8 mouse cellular contexts compared by ENCODE assay signal in genomic region chr4:135292477-135293089, GRCm38 (mm10). TPM values are rescaled to one million over a fixed set of nuclear protein-coding genes. Genes with fewer than 3 reads are reported as not detected.
A peak's percentile ranks its signal among the peaks of the same experiment; 100 is the strongest.
DNase-seq lines count a peak whose midpoint lies in the region; ATAC-seq and TF ChIP-seq lines count a peak whose summit lies in the region.

No protein-coding gene starts in this region.

- H3K27me3 ChIP-seq in heart, embryonic 16.5 days (ENCODE audit: control insufficient read depth, insufficient read depth, low read length) = no peaks in the 10 kb centered on the region
- no peaks in the 10 kb centered on the region for H3K27me3 ChIP-seq in limb, embryonic 13.5 days
- no peaks in the 10 kb centered on the region for H3K27me3 ChIP-seq in neural tube, embryonic 11.5 days (ENCODE audit: control insufficient read depth, insufficient read depth, low read length)

- H3K9me3 ChIP-seq in heart, embryonic 16.5 days (replicated peaks; ENCODE audit: control insufficient read depth, low read length) = no peaks in the 10 kb centered on the region
- H3K9me3 ChIP-seq in limb, embryonic 13.5 days = no peaks in the 10 kb centered on the region
- H3K9me3 ChIP-seq in neural tube, embryonic 11.5 days (ENCODE audit: control insufficient read depth, low read length) = no peaks in the 10 kb centered on the region

- peak overlapping the region; percentile 47 for H3K4me2 ChIP-seq in heart, embryonic 16.5 days (ENCODE audit: low read depth, low read length)
- H3K4me2 ChIP-seq in limb, embryonic 13.5 days (replicated peaks) = peak overlapping the region; percentile 46
- 0 out of 2 replicates have a peak overlapping the region, but pooled peaks have one; percentile 4 for H3K4me2 ChIP-seq in neural tube, embryonic 11.5 days (ENCODE audit: low read depth)

- peak; percentile 56; the same call in 1 of the 2 replicates for ATAC-seq in heart, embryonic 16.5 days (replicated peaks; ENCODE audit: extremely low read depth, insufficient read depth, low FRiP score)
- ATAC-seq in limb, embryonic 13.5 days (ENCODE audit: low FRiP score, low read depth) = peak; percentile 73
- no peak for ATAC-seq in neural tube, embryonic 11.5 days (ENCODE audit: insufficient read depth, low FRiP score, low TSS enrichment)

- peak overlapping the region; percentile 73 for H3K27ac ChIP-seq in layer of hippocampus, adult 2 months
- H3K27ac ChIP-seq in heart, embryonic 16.5 days (ENCODE audit: low read length) = peak overlapping the region; percentile 26; the same call in 1 of the 2 replicates
- peak overlapping the region; percentile 39; the same call in 1 of the 2 replicates for H3K27ac ChIP-seq in limb, embryonic 13.5 days
- no peak overlapping the region for H3K27ac ChIP-seq in neural tube, embryonic 11.5 days (ENCODE audit: low read depth, low read length)

- WGBS in heart, embryonic 16.5 days = 11% methylated on average over 12 of the region's 12 CpGs
- WGBS in limb, embryonic 13.5 days = 6% methylated on average over 12 of the region's 12 CpGs
- 12% methylated on average over 12 of the region's 12 CpGs for WGBS in neural tube, embryonic 11.5 days

- peak overlapping the region; percentile 43; the same call in 1 of the 2 replicates for H3K9ac ChIP-seq in heart, embryonic 16.5 days (ENCODE audit: low read length)
- no peak overlapping the region for H3K9ac ChIP-seq in limb, embryonic 13.5 days
- H3K9ac ChIP-seq in neural tube, embryonic 11.5 days (ENCODE audit: low read length) = 0 out of 2 replicates have a peak overlapping the region, but pooled peaks have one; percentile 11

- no peak overlapping the region for H3K4me3 ChIP-seq in layer of hippocampus, adult 2 months
- no peak overlapping the region; the same call in 1 of the 2 replicates for H3K4me3 ChIP-seq in heart, embryonic 16.5 days (ENCODE audit: low read length)
- H3K4me3 ChIP-seq in limb, embryonic 13.5 days = no peak overlapping the region
- H3K4me3 ChIP-seq in neural tube, embryonic 11.5 days (ENCODE audit: low read depth, low read length) = no peak overlapping the region

- peaks cover 19% of the 10 kb centered on the region for H3K4me1 ChIP-seq in heart, embryonic 16.5 days (ENCODE audit: control insufficient read depth, insufficient read depth, low read length)
- H3K4me1 ChIP-seq in limb, embryonic 13.5 days = peaks cover 20% of the 10 kb centered on the region
- no peaks in the 10 kb centered on the region for H3K4me1 ChIP-seq in neural tube, embryonic 11.5 days (ENCODE audit: control insufficient read depth, insufficient read depth, low read length)

- DNase-seq in layer of hippocampus, adult 2 months (ENCODE audit: low spot score in 2 of 2) = no peak
- DNase-seq in layer of hippocampus, postnatal 36 days = no peak
- DNase-seq in R1 (ENCODE audit: low read depth, low spot score) = peak; percentile 96
- peak; percentile 59 for DNase-seq in neural tube, embryonic 11.5 days (ENCODE audit: low spot score)
- DNase-seq in left cerebral cortex, adult 11 months (ENCODE audit: low spot score) = no peak
- DNase-seq in ovary, postnatal 14 days (ENCODE audit: low spot score) = no peak

- no peaks in the 10 kb centered on the region for H3K36me3 ChIP-seq in heart, embryonic 16.5 days (ENCODE audit: control insufficient read depth, insufficient read depth)
- H3K36me3 ChIP-seq in limb, embryonic 13.5 days = no peaks in the 10 kb centered on the region
- no peaks in the 10 kb centered on the region for H3K36me3 ChIP-seq in neural tube, embryonic 11.5 days (ENCODE audit: control insufficient read depth, insufficient read depth, low read length)

- no peak for TF ChIP-seq CTCF in layer of hippocampus, adult 2 months (conservative IDR thresholded peaks at IDR 0.05)

RNA-seq across cellular contexts. Expression of gene Clic4, which starts 20.0 kb away (rescaled TPM):
- 10 to 100 TPM; 31.2 to 34.2 TPM for total RNA-seq in layer of hippocampus, adult 2 months (2021)
- 10 to 100 TPM; 36.3 to 40.6 TPM for total RNA-seq in layer of hippocampus, postnatal 36 days (2021)
- 289 and 296 TPM in 2 replicates for polyA plus RNA-seq in heart, embryonic 16.5 days (2015; fragmentation: Nextera tagmentation; extraction: Ambion mirVana)
- polyA plus RNA-seq in limb, embryonic 13.5 days (2015; fragmentation: Nextera tagmentation; extraction: Ambion mirVana) = 137 and 146 TPM in 2 replicates
- 148 and 157 TPM in 2 replicates for polyA plus RNA-seq in neural tube, embryonic 11.5 days (2014; fragmentation: Nextera tagmentation; extraction: Ambion mirVana)

Comparison
In these comparisons a context has a peak if more than half of its experiments do, and no peak if none do; other contexts are left out.
1. DNase-seq: peak in R1 (single experiment) and neural tube, embryonic 11.5 days (single experiment); none in layer of hippocampus, adult 2 months (0 of 2), layer of hippocampus, postnatal 36 days (0 of 2), left cerebral cortex, adult 11 months (single experiment) and ovary, postnatal 14 days (single experiment).
2. Peak in every context shown above with its lines, with median percentiles within 50 percentile points of each other: H3K4me2 ChIP-seq.